Mouse (Mus musculus): ENCODE measurements around the gene Ppp1r9a. TPM values are rescaled to one million over a fixed set of nuclear protein-coding genes. Genes with fewer than 3 reads are reported as not detected.

The Ppp1r9a gene
- polyA plus RNA-seq, 1 experiment from 2014 or later: 19.2 TPM

DNA sequence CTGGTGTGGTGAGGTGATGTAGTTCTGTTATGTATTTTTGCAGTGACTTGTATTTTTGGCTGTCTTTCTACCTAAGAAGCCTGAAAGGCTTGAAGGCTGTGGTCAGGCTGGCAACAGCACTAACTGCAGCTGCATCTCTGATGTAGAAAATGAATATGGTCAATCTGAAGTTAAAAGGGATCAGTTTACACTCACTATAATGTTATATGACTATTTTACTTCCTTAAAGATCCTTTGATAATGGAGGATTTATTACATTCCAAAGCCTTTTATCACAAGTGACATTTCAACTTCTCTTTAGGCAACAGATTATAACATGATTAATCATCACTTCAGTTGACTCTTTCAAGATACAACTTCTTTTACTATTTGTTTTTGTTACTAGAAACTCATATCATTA is 179.4 kb downstream of the Ppp1r9a start:
- H3K4me3 ChIP-seq: no peak overlapping the region
- H3K27me3 ChIP-seq (ENCODE audit: insufficient read depth, poor library complexity, severe bottlenecking): no peaks in the 10 kb centered on the region
- H3K4me1 ChIP-seq (replicated peaks): peaks cover 38% of the 10 kb centered on the region
- H3K27ac ChIP-seq: no peak overlapping the region
- H3K36me3 ChIP-seq: peaks cover 18% of the 10 kb centered on the region
- H3K9me3 ChIP-seq: no peaks in the 10 kb centered on the region
- DNase-seq (ENCODE audit: low spot score): no peak

GRCm38 (mm10) chr6:5082740-5083139 is 180.0 kb downstream of the Ppp1r9a start:
- peaks cover 38% of the 10 kb centered on the region for H3K4me1 ChIP-seq (replicated peaks)
- WGBS: 29% methylated on average over 2 of the region's 2 CpGs
- no peaks in the 10 kb centered on the region for H3K27me3 ChIP-seq (ENCODE audit: insufficient read depth, poor library complexity, severe bottlenecking)
- peak overlapping the region; percentile 57; the same call in 1 of the 2 replicates for H3K27ac ChIP-seq
- H3K36me3 ChIP-seq: peaks cover 15% of the 10 kb centered on the region
- H3K4me3 ChIP-seq: no peak overlapping the region
- DNase-seq (ENCODE audit: low spot score): no peak
- H3K9me3 ChIP-seq: no peaks in the 10 kb centered on the region

GRCm38 (mm10) chr6:5083957-5084356 is 181.2 kb downstream of the Ppp1r9a start:
- H3K27ac ChIP-seq: 0 out of 2 replicates have a peak overlapping the region, but pooled peaks have one; percentile 31
- no peaks in the 10 kb centered on the region for H3K27me3 ChIP-seq (ENCODE audit: insufficient read depth, poor library complexity, severe bottlenecking)
- peaks cover 38% of the 10 kb centered on the region for H3K4me1 ChIP-seq (replicated peaks)
- peaks cover 4% of the 10 kb centered on the region; the same call in 1 of the 2 replicates for H3K36me3 ChIP-seq
- H3K9me3 ChIP-seq: no peaks in the 10 kb centered on the region
- no peak for DNase-seq (ENCODE audit: low spot score)
- H3K4me3 ChIP-seq: no peak overlapping the region
- 40% methylated on average over 4 of the region's 4 CpGs for WGBS

GRCm38 (mm10) chr6:5091873-5092272 is 189.2 kb downstream of the Ppp1r9a start:
- Histone ChIP-seq H3K4me3 (no peak overlapping the region), H3K9me3 (no peaks in the 10 kb centered on the region), H3K4me1 (replicated peaks) (peaks cover 6% of the 10 kb centered on the region), H3K27me3 (ENCODE audit: insufficient read depth, poor library complexity, severe bottlenecking) (no peaks in the 10 kb centered on the region), H3K36me3 (no peaks in the 10 kb centered on the region), H3K27ac (0 out of 2 replicates have a peak overlapping the region, but pooled peaks have one; percentile 40)
- no peak for DNase-seq (ENCODE audit: low spot score)
- WGBS: 74% methylated on average over 7 of the region's 7 CpGs

GRCm38 (mm10) chr6:5092795-5093194 is 190.1 kb downstream of the Ppp1r9a start:
- DNase-seq (ENCODE audit: low spot score): no peak
- WGBS: 90% methylated on average over 4 of the region's 4 CpGs
- Histone ChIP-seq H3K27ac (no peak overlapping the region), H3K9me3 (no peaks in the 10 kb centered on the region), H3K27me3 (ENCODE audit: insufficient read depth, poor library complexity, severe bottlenecking) (no peaks in the 10 kb centered on the region), H3K4me1 (replicated peaks) (peaks cover 6% of the 10 kb centered on the region), H3K36me3 (no peaks in the 10 kb centered on the region), H3K4me3 (no peak overlapping the region)

DNA sequence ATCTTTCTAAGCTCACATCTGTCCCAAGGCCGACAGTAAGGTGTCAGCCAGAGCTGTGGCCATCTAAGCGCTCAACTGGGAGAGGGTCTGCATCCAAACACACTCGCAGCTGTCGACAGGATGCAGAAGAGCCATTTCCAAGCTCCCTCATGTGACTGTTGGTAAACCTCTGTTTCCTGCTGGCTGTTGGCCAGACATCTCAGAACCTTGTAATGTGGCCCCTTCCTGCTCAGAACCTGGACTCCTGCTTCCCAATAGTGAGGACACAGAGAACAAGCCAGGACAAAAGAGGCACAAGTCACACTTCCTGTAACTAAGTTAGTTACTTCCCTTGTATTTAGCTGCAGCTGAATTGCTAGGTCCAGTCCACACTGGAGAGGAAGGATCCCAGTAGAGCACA is 190.8 kb downstream of the Ppp1r9a start:
- WGBS: 74% methylated on average over 4 of the region's 4 CpGs
- DNase-seq (ENCODE audit: low spot score): no peak
- no peaks in the 10 kb centered on the region for H3K9me3 ChIP-seq
- no peaks in the 10 kb centered on the region for H3K36me3 ChIP-seq
- peaks cover 6% of the 10 kb centered on the region for H3K4me1 ChIP-seq (replicated peaks)
- H3K27ac ChIP-seq: peak overlapping the region; percentile 51; the same call in 1 of the 2 replicates
- H3K27me3 ChIP-seq (ENCODE audit: insufficient read depth, poor library complexity, severe bottlenecking): no peaks in the 10 kb centered on the region
- no peak overlapping the region for H3K4me3 ChIP-seq

- Histone ChIP-seq H3K27ac (no peak overlapping the region), H3K27me3 (ENCODE audit: insufficient read depth, poor library complexity, severe bottlenecking) (no peaks in the 10 kb centered on the region), H3K4me3 (no peak overlapping the region), H3K9me3 (no peaks in the 10 kb centered on the region), H3K4me1 (replicated peaks) (peaks cover 18% of the 10 kb centered on the region), H3K36me3 (no peaks in the 10 kb centered on the region)
- DNase-seq (ENCODE audit: low spot score): no peak
- WGBS: 89% methylated on average over 9 of the region's 9 CpGs
These were observed 192.8 kb downstream of the Ppp1r9a start for GRCm38 (mm10) chr6:5095365-5095973.

GRCm38 (mm10) chr6:5097309-5097708 is 194.6 kb downstream of the Ppp1r9a start:
- Histone ChIP-seq H3K9me3 (no peaks in the 10 kb centered on the region), H3K4me1 (replicated peaks) (peaks cover 12% of the 10 kb centered on the region; the same call in 1 of the 2 replicates), H3K4me3 (no peak overlapping the region), H3K27ac (no peak overlapping the region), H3K36me3 (no peaks in the 10 kb centered on the region), H3K27me3 (ENCODE audit: insufficient read depth, poor library complexity, severe bottlenecking) (no peaks in the 10 kb centered on the region)
- DNase-seq (ENCODE audit: low spot score): no peak
- WGBS: 31% methylated on average over 3 of the region's 3 CpGs

DNA sequence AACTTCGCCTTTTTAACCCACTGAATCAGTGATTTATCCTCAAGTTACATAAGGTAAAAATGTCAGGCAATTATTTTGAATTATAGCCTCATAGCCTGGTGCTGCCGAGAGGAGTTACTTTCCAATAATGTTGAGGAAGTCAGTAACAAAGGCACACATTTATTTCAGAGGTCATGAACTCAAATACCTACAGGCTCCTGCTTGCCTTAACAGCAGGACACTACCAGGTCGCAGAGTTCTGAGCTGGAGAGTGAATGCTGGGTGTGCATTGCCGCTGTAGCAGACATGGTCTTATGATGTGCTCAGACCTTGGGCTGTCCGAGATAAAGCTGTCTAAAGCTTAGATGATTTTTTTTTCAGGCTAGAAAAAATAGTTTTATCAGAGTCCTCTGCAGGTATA is 196.6 kb downstream of the Ppp1r9a start:
- 54% methylated on average over 5 of the region's 5 CpGs for WGBS
- Histone ChIP-seq H3K27me3 (ENCODE audit: insufficient read depth, poor library complexity, severe bottlenecking) (no peaks in the 10 kb centered on the region), H3K36me3 (no peaks in the 10 kb centered on the region), H3K9me3 (no peaks in the 10 kb centered on the region), H3K27ac (no peak overlapping the region), H3K4me3 (no peak overlapping the region), H3K4me1 (replicated peaks) (peaks cover 22% of the 10 kb centered on the region)
- DNase-seq (ENCODE audit: low spot score): no peak

GRCm38 (mm10) chr6:5099842-5100241 is 197.1 kb downstream of the Ppp1r9a start:
- no peaks in the 10 kb centered on the region for H3K27me3 ChIP-seq (ENCODE audit: insufficient read depth, poor library complexity, severe bottlenecking)
- H3K36me3 ChIP-seq: no peaks in the 10 kb centered on the region
- H3K9me3 ChIP-seq: no peaks in the 10 kb centered on the region
- H3K4me1 ChIP-seq (replicated peaks): peaks cover 22% of the 10 kb centered on the region
- H3K4me3 ChIP-seq: no peak overlapping the region
- H3K27ac ChIP-seq: no peak overlapping the region
- WGBS: 75% methylated on average over 8 of the region's 8 CpGs
- no peak for DNase-seq (ENCODE audit: low spot score)

DNA sequence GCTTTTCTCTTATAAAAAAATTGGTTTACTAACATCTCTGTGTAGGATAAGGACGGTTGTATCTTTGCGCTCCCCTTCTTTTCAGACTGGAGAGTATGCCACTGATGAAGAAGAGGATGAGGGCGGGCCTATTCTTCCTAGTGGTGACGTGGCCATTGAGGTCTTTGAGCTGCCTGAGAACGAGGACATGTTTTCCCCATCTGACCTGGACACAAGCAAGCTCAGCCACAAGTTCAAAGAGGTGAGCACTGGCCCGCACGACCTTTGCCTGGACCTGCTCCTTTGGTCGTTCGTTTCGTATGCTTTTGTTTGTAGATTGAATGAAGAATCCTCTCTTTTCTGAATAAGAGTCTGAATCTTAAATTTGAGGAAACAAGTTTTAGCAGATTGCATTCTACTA is 197.6 kb downstream of the Ppp1r9a start:
- no peaks in the 10 kb centered on the region for H3K9me3 ChIP-seq
- 79% methylated on average over 10 of the region's 10 CpGs for WGBS
- DNase-seq (ENCODE audit: low spot score): no peak

DNA sequence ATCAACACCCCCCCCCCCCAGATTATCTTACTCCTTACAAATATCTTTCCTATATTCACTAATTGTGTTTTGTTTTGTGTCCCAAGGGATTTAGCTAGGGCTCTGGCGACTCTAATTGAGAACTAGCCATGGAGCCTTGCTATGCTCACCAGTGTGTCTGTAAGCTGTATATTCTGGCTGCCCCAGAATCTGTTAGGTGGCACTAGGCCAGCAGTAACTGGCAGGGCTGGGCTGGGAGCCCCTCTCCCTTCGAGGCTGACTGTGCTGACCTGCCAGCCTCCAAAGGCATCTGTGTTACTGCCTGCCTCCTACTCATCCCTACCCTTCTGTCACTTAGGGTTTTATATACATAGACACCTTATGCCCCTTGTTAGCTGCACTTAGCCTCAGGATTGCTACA is 200.0 kb downstream of the Ppp1r9a start:
- DNase-seq (ENCODE audit: low spot score): no peak
- H3K4me3 ChIP-seq: no peak overlapping the region
- H3K27ac ChIP-seq: 0 out of 2 replicates have a peak overlapping the region, but pooled peaks have one; percentile 56
- H3K36me3 ChIP-seq: no peaks in the 10 kb centered on the region
- H3K9me3 ChIP-seq: no peaks in the 10 kb centered on the region
- H3K4me1 ChIP-seq (replicated peaks): peaks cover 24% of the 10 kb centered on the region
- H3K27me3 ChIP-seq (ENCODE audit: insufficient read depth, poor library complexity, severe bottlenecking): no peaks in the 10 kb centered on the region
- 36% methylated on average over 2 of the region's 2 CpGs for WGBS

More for the DNA sequence above, 197.6 kb downstream of the Ppp1r9a start:
- Histone ChIP-seq H3K27me3 (ENCODE audit: insufficient read depth, poor library complexity, severe bottlenecking) (no peaks in the 10 kb centered on the region), H3K27ac (no peak overlapping the region), H3K4me3 (no peak overlapping the region), H3K4me1 (replicated peaks) (peaks cover 22% of the 10 kb centered on the region), H3K36me3 (no peaks in the 10 kb centered on the region)

DNA sequence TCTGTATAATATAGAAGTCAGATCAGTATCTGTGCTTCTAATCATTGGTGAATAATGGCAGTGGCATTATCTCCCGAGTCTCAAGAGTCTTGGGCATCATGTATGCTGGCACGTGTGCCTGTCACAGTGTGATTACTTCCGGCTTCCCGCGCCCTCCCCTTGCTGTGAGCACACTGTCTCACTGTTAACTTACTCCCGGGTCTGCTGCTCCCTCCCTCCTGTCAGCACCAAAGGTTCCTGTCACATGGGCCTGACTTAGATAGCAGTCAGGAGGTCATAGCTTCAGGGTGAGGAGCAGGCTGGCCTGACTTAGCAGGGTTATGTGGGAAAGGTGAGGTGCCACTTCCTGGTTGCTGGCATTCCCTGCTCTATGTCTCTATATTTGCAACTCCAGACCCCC is 201.1 kb downstream of the Ppp1r9a start:
- Histone ChIP-seq H3K27me3 (ENCODE audit: insufficient read depth, poor library complexity, severe bottlenecking) (no peaks in the 10 kb centered on the region), H3K27ac (peak overlapping the region; percentile 4; the same call in 1 of the 2 replicates), H3K4me3 (no peak overlapping the region), H3K4me1 (replicated peaks) (peaks cover 30% of the 10 kb centered on the region), H3K9me3 (no peaks in the 10 kb centered on the region), H3K36me3 (no peaks in the 10 kb centered on the region)
- DNase-seq (ENCODE audit: low spot score): no peak
- WGBS: 50% methylated on average over 6 of the region's 6 CpGs
